Mouse (Mus musculus) ES-Bruce4 (cell line): ENCODE measurements around the gene Hcls1. TPM values are rescaled to one million over a fixed set of nuclear protein-coding genes. Genes with fewer than 3 reads are reported as not detected.

Experiments used
- H3K27ac ChIP-seq: 2 replicates; pipeline ENCODE4 v1.5.1; 2012; ENCODE audit warnings: low read length, inconsistent platforms; ENCODE audit not compliant: insufficient read depth
- H3K27me3 ChIP-seq: 2 replicates; pipeline ENCODE4 v1.6.1; 2012; ENCODE audit warnings: mild to moderate bottlenecking, low read length, inconsistent platforms; ENCODE audit not compliant: control insufficient read depth, poor library complexity, insufficient read depth, severe bottlenecking
- H3K36me3 ChIP-seq: 2 replicates; pipeline ENCODE4 v1.6.1; 2012; ENCODE audit warnings: inconsistent platforms, mild to moderate bottlenecking, low read length, moderate library complexity; ENCODE audit not compliant: control insufficient read depth, poor library complexity, insufficient read depth, severe bottlenecking
- H3K4me1 ChIP-seq: one replicate; pipeline ENCODE4 v1.8.1; 2011; ENCODE audit warnings: low read length; ENCODE audit not compliant: control insufficient read depth, insufficient read depth
- H3K4me3 ChIP-seq: 2 replicates; pipeline ENCODE4 v1.5.1; 2011; ENCODE audit warnings: low read depth, mild to moderate bottlenecking, low read length
- H3K9ac ChIP-seq: 2 replicates; pipeline ENCODE4 v1.6.1; 2012; ENCODE audit warnings: low read depth, mild to moderate bottlenecking, inconsistent platforms; ENCODE audit not compliant: poor library complexity, severe bottlenecking
- H3K9me3 ChIP-seq: replicated peaks from 2 replicates; pipeline ENCODE4 v1.6.1; 2012; ENCODE audit warnings: mild to moderate bottlenecking, low read length, inconsistent platforms; ENCODE audit not compliant: control insufficient read depth, poor library complexity, insufficient read depth, severe bottlenecking
- CTCF ChIP-seq: IDR thresholded peaks from one replicate; pipeline ENCODE4 v1.8.1; 2011; ENCODE audit warnings: low read depth, low read length
- EP300 ChIP-seq: IDR thresholded peaks from 2 replicates; pipeline ENCODE4 v1.6.1; 2011; ENCODE audit warnings: low read depth, low read length; ENCODE audit not compliant: insufficient read depth
- POLR2A ChIP-seq: IDR thresholded peaks from one replicate; pipeline ENCODE4 v1.8.1; 2011; ENCODE audit warnings: low read length; ENCODE audit not compliant: insufficient read depth
- polyA plus RNA-seq: library from polyadenylated mRNA; stranded (reverse); fragments of >200 nt; gene quantifications from 2 replicates; pipeline ENCODE4 v1.2.4, GENCODE M21; 2011; ENCODE audit warnings: low read depth; ENCODE audit not compliant: missing spikeins, insufficient read depth, insufficient read length

Gene Hcls1
- polyA plus RNA-seq, 1 experiment = not detected

- Histone ChIP-seq H3K4me3 (no peak overlapping the region), H3K27me3 (no peaks in the 10 kb centered on the region), H3K9ac (no peak overlapping the region), H3K4me1 (no peaks in the 10 kb centered on the region), H3K27ac (no peak overlapping the region), H3K9me3 (no peaks in the 10 kb centered on the region), H3K36me3 (peaks cover 9% of the 10 kb centered on the region)
- TF ChIP-seq POLR2A (no peak), CTCF (no peak), EP300 (no peak)
These were observed 8.0 kb upstream of the Hcls1 start for GRCm38 (mm10) chr16:36926514-36927447.

- no peaks in the 10 kb centered on the region for H3K9me3 ChIP-seq
- H3K4me3 ChIP-seq = no peak overlapping the region
- H3K27ac ChIP-seq = no peak overlapping the region
- H3K4me1 ChIP-seq = no peaks in the 10 kb centered on the region
- no peak overlapping the region for H3K9ac ChIP-seq
- TF ChIP-seq POLR2A (no peak), EP300 (no peak), CTCF (no peak)
- peaks cover 13% of the 10 kb centered on the region for H3K36me3 ChIP-seq
- no peaks in the 10 kb centered on the region for H3K27me3 ChIP-seq
These were observed 7.2 kb upstream of the Hcls1 start for GRCm38 (mm10) chr16:36927495-36928105.

GRCm38 (mm10) chr16:36928106-36928500 is 6.7 kb upstream of the Hcls1 start:
- no peaks in the 10 kb centered on the region for H3K9me3 ChIP-seq
- H3K27ac ChIP-seq = no peak overlapping the region
- no peaks in the 10 kb centered on the region for H3K4me1 ChIP-seq
- H3K27me3 ChIP-seq = no peaks in the 10 kb centered on the region
- TF ChIP-seq CTCF (no peak), POLR2A (no peak), EP300 (no peak)
- H3K9ac ChIP-seq = no peak overlapping the region
- no peak overlapping the region for H3K4me3 ChIP-seq
- H3K36me3 ChIP-seq = peaks cover 14% of the 10 kb centered on the region

DNA sequence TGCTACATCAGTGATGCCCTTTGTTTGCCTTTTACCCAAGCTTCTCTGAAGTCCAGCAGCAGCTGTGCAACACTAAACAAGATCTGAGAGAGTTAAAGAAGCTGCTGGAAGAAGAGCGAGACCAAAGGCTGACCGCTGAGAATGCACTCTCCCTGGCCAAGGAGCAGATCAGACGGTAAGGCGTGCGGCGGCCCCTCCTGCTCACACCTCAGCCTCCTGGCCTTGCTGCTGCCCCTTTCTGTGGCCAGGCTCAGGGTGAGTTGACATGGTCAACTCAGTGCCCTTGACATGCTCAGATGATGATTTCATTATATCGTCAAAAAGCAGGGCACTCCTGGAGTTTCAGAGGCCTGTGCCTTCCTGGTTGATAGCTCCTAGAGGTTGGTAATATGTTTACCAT is 5.6 kb upstream of the Hcls1 start:
- no peak overlapping the region for H3K9ac ChIP-seq

GRCm38 (mm10) chr16:36930231-36931136 is 4.3 kb upstream of the Hcls1 start:
- H3K27me3 ChIP-seq = no peaks in the 10 kb centered on the region
- TF ChIP-seq EP300 (no peak), POLR2A (no peak), CTCF (no peak)
- no peak overlapping the region for H3K27ac ChIP-seq
- H3K36me3 ChIP-seq = peaks cover 14% of the 10 kb centered on the region; the same call in 1 of the 2 replicates
- H3K4me3 ChIP-seq = no peak overlapping the region
- no peaks in the 10 kb centered on the region for H3K9me3 ChIP-seq
- H3K9ac ChIP-seq = no peak overlapping the region
- no peaks in the 10 kb centered on the region for H3K4me1 ChIP-seq

More for the DNA sequence above, 5.6 kb upstream of the Hcls1 start:
- Histone ChIP-seq H3K9me3 (no peaks in the 10 kb centered on the region), H3K36me3 (peaks cover 14% of the 10 kb centered on the region), H3K4me1 (no peaks in the 10 kb centered on the region), H3K4me3 (no peak overlapping the region), H3K27me3 (no peaks in the 10 kb centered on the region), H3K27ac (no peak overlapping the region)
- TF ChIP-seq EP300 = no peak
- TF ChIP-seq POLR2A = no peak
- TF ChIP-seq CTCF = no peak
